Mouse (Mus musculus): ENCODE data around the gene Vasp. TPM values are rescaled to one million over a fixed set of nuclear protein-coding genes. Genes with fewer than 3 reads are reported as not detected.
A peak's percentile ranks its signal among the peaks of the same experiment; 100 is the strongest.

Vasp gene
- polyA plus RNA-seq, 1 experiment from 2014 or later = 42.4 TPM

DNA sequence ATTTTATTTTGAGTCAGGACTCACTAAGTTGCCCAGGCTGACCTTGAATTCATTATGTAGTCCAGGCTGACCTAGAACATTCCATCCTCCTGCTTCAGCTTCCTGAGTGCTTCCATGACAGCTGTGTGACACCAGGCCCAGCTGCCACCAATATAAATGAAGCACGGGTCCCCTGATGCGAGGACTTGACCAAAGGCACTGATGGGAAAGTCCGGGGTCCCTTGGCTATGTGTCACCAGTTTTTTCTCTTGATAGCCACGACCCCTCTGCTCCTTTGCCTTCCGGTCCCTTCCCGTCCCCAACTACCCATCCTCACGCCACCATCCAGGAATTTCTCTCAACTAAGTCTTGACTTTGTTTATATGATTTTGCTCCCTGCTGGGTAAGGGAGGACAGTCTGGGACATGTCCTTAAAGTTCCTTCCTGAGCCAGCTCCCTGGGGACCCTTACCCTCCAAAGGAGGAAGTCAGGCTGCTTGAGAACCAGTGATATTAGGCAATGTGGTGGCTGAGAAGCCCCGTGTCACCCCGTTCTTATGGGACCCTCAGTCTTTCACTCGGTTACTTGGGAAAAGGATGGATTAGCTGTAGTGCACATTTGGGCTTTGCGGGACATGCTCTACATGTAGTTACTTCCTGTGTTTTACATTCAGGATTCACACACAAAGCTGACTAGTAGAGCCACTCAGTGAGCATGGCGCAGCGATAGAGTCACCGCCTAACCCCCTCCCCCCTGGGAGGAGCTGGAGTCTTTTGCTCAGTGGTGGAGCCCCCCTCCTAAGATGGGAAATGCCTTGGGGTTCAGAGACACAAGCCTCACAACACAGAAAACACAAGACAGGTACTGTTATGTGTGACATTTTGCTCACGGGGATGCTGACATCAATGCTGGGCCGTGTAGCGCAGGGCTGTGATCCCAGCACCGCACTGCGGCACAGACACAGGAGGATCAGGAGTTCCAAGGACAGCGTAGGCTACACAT, 44.5 kb downstream of the Vasp start:
- Histone ChIP-seq H3K9ac (peak overlapping the region; percentile 61), H3K27me3 (no peaks in the 10 kb centered on the region), H3K27ac (peak overlapping the region; percentile 100), H3K4me1 (peaks cover 24% of the 10 kb centered on the region), H3K4me2 (peak overlapping the region; percentile 91), H3K4me3 (replicated peaks) (peak overlapping the region; percentile 64), H3K9me3 (no peaks in the 10 kb centered on the region), H3K36me3 (replicated peaks) (peaks cover 16% of the 10 kb centered on the region)
- WGBS = 21% methylated on average over 20 of the region's 20 CpGs
- ATAC-seq (ENCODE audit: low FRiP score) = peak; percentile 30

- no peak for ATAC-seq (ENCODE audit: low FRiP score)
- Histone ChIP-seq H3K27ac (no peak overlapping the region), H3K27me3 (no peaks in the 10 kb centered on the region), H3K9ac (no peak overlapping the region), H3K4me3 (replicated peaks) (no peak overlapping the region), H3K4me2 (no peak overlapping the region), H3K9me3 (no peaks in the 10 kb centered on the region), H3K4me1 (peaks cover 18% of the 10 kb centered on the region), H3K36me3 (replicated peaks) (peaks cover 4% of the 10 kb centered on the region; the same call in 1 of the 2 replicates)
- 86% methylated on average over 3 of the region's 4 CpGs for WGBS
These were observed 46.7 kb downstream of the Vasp start for GRCm38 (mm10) chr7:19224933-19225332.

DNA sequence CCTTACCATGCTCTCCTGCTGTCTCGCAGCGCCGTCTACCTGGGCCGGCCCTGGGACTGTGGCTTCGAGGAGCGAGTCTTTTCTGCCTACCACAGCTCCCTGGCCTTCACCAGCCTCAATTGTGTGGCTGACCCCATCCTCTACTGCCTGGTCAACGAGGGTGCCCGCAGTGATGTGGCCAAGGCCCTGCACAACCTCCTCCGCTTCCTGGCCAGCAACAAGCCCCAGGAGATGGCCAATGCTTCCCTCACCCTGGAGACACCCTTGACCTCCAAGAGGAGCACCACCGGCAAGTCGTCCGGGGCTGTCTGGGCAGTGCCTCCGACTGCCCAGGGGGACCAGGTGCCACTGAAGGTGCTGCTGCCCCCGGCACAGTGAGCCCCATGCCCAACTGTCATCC, 48.7 kb downstream of the Vasp start:
- no peak overlapping the region for H3K4me2 ChIP-seq
- ATAC-seq (ENCODE audit: low FRiP score) = no peak
- H3K9ac ChIP-seq = no peak overlapping the region
- H3K27ac ChIP-seq = no peak overlapping the region
- no peaks in the 10 kb centered on the region for H3K27me3 ChIP-seq
- no peak overlapping the region for H3K4me3 ChIP-seq (replicated peaks)
- no peaks in the 10 kb centered on the region for H3K9me3 ChIP-seq
- WGBS = 92% methylated on average over 14 of the region's 14 CpGs
- peaks cover 4% of the 10 kb centered on the region; the same call in 1 of the 2 replicates for H3K36me3 ChIP-seq (replicated peaks)
- H3K4me1 ChIP-seq = peaks cover 9% of the 10 kb centered on the region

GRCm38 (mm10) chr7:19222189-19222588, 49.4 kb downstream of the Vasp start:
- Histone ChIP-seq H3K27ac (no peak overlapping the region), H3K4me3 (replicated peaks) (no peak overlapping the region), H3K9me3 (no peaks in the 10 kb centered on the region), H3K36me3 (replicated peaks) (peaks cover 4% of the 10 kb centered on the region; the same call in 1 of the 2 replicates), H3K4me1 (peaks cover 7% of the 10 kb centered on the region), H3K4me2 (no peak overlapping the region), H3K27me3 (no peaks in the 10 kb centered on the region), H3K9ac (no peak overlapping the region)
- WGBS = 91% methylated on average over 16 of the region's 16 CpGs
- ATAC-seq (ENCODE audit: low FRiP score) = no peak

GRCm38 (mm10) chr7:19220061-19220460, 51.6 kb downstream of the Vasp start:
- Histone ChIP-seq H3K9ac (no peak overlapping the region), H3K27ac (no peak overlapping the region), H3K4me3 (replicated peaks) (no peak overlapping the region), H3K4me2 (no peak overlapping the region), H3K9me3 (no peaks in the 10 kb centered on the region), H3K36me3 (replicated peaks) (no peaks in the 10 kb centered on the region), H3K27me3 (peaks cover 15% of the 10 kb centered on the region; the same call in 1 of the 2 replicates), H3K4me1 (no peaks in the 10 kb centered on the region)
- WGBS = 75% methylated on average over 3 of the region's 3 CpGs
- ATAC-seq (ENCODE audit: low FRiP score) = no peak

DNA sequence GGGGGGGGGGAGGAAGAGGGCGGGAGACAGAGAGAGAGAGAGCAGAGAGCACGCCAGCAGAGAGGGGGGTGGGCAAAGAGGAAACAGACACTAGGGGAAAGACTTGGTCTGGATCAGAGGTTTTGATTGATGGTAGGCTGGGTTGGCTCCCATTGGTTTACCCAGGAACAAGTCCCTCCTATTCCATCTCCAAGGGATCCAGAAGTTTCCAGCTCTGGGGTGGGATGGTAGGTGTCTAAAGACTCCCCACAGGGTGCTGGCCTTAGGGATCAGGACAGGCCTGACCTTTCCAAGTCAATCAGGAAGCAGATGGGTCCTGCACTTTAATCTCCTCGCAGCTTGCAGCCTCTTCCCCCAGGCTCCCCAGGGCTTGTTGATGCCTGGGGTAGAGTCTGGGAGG, 53.7 kb downstream of the Vasp start:
- WGBS = 11% methylated on average over 2 of the region's 3 CpGs
- H3K36me3 ChIP-seq (replicated peaks) = no peaks in the 10 kb centered on the region
- H3K27ac ChIP-seq = no peak overlapping the region
- no peak overlapping the region for H3K4me3 ChIP-seq (replicated peaks)
- H3K9me3 ChIP-seq = no peaks in the 10 kb centered on the region
- no peaks in the 10 kb centered on the region for H3K4me1 ChIP-seq
- no peak overlapping the region for H3K4me2 ChIP-seq
- H3K27me3 ChIP-seq = peaks cover 25% of the 10 kb centered on the region
- no peak for ATAC-seq (ENCODE audit: low FRiP score)
- H3K9ac ChIP-seq = no peak overlapping the region

GRCm38 (mm10) chr7:19217492-19217891, 54.1 kb downstream of the Vasp start:
- Histone ChIP-seq H3K36me3 (replicated peaks) (no peaks in the 10 kb centered on the region), H3K9me3 (no peaks in the 10 kb centered on the region), H3K4me2 (no peak overlapping the region), H3K4me3 (replicated peaks) (no peak overlapping the region), H3K27me3 (peaks cover 29% of the 10 kb centered on the region), H3K9ac (no peak overlapping the region), H3K27ac (no peak overlapping the region), H3K4me1 (peaks cover 4% of the 10 kb centered on the region)
- ATAC-seq (ENCODE audit: low FRiP score) = no peak
- WGBS = 75% methylated on average over 5 of the region's 5 CpGs

DNA sequence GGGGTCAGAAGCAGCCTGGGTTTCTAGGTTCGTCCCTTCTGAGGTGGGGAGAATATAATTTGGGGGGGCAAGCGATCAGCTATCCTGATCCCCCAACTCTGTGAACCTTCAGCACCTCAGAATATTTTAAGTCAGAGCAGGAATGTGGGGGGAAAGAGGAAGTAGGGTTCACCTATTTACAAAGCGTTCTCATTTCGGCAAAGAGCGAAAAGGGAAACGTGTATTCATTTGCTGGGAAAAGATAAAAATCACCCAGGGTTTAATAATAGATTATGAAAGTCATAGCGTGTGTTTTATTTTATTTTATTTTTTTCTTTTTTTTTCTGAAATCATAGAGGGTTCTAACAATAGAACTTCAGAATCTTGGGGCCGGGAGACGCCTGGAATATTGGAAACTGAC, 56.7 kb downstream of the Vasp start:
- H3K4me1 ChIP-seq = peaks cover 11% of the 10 kb centered on the region
- 69% methylated on average over 9 of the region's 9 CpGs for WGBS
- no peaks in the 10 kb centered on the region for H3K36me3 ChIP-seq (replicated peaks)
- H3K4me3 ChIP-seq (replicated peaks) = no peak overlapping the region
- peaks cover 39% of the 10 kb centered on the region for H3K27me3 ChIP-seq
- no peak overlapping the region for H3K27ac ChIP-seq
- peaks cover 3% of the 10 kb centered on the region; the same call in 1 of the 2 replicates for H3K9me3 ChIP-seq
- no peak for ATAC-seq (ENCODE audit: low FRiP score)
- no peak overlapping the region for H3K4me2 ChIP-seq
- no peak overlapping the region for H3K9ac ChIP-seq

- Histone ChIP-seq H3K9me3 (peaks cover 4% of the 10 kb centered on the region; the same call in 1 of the 2 replicates), H3K27ac (no peak overlapping the region), H3K4me3 (replicated peaks) (no peak overlapping the region), H3K27me3 (peaks cover 39% of the 10 kb centered on the region), H3K4me2 (no peak overlapping the region), H3K36me3 (replicated peaks) (no peaks in the 10 kb centered on the region), H3K9ac (no peak overlapping the region), H3K4me1 (peaks cover 11% of the 10 kb centered on the region)
- 67% methylated on average over 7 of the region's 7 CpGs for WGBS
- ATAC-seq (ENCODE audit: low FRiP score) = no peak
These were observed 57.2 kb downstream of the Vasp start for GRCm38 (mm10) chr7:19214369-19214768.

DNA sequence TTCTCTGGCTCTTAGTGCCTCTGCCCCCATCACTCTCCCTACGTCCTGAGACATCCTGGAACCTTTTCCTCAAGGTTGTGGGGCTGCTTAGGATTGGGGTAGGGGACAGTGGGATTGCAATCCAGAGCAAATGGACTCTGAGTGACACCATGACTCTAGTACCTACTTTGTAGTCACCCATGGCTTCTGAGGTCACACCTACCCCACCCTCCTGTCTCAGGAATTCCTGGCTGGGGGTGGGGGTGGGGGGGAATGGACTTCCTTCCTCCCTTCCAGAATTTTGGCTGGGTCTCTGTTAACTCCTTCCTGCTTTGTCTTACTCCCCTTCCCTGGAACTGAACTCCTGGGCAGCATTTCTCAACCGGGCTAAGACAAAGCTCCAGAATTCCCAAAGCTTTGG, 58.2 kb downstream of the Vasp start:
- H3K4me3 ChIP-seq (replicated peaks) = no peak overlapping the region
- WGBS = 79% methylated on average over 2 of the region's 2 CpGs
- peaks cover 4% of the 10 kb centered on the region; the same call in 1 of the 2 replicates for H3K9me3 ChIP-seq
- H3K4me2 ChIP-seq = no peak overlapping the region
- H3K9ac ChIP-seq = no peak overlapping the region
- H3K27ac ChIP-seq = no peak overlapping the region
- H3K27me3 ChIP-seq = peaks cover 39% of the 10 kb centered on the region
- ATAC-seq (ENCODE audit: low FRiP score) = no peak
- peaks cover 11% of the 10 kb centered on the region for H3K4me1 ChIP-seq
- H3K36me3 ChIP-seq (replicated peaks) = no peaks in the 10 kb centered on the region

GRCm38 (mm10) chr7:19211996-19212755, 59.4 kb downstream of the Vasp start, which contains the start of gene Gpr4:
Gpr4 (plus strand) TSS chr7:19212538.
- no peak within 1 kb of the TSS for H3K27ac ChIP-seq
- WGBS = 2% methylated on average over 26 of the region's 30 CpGs

DNA sequence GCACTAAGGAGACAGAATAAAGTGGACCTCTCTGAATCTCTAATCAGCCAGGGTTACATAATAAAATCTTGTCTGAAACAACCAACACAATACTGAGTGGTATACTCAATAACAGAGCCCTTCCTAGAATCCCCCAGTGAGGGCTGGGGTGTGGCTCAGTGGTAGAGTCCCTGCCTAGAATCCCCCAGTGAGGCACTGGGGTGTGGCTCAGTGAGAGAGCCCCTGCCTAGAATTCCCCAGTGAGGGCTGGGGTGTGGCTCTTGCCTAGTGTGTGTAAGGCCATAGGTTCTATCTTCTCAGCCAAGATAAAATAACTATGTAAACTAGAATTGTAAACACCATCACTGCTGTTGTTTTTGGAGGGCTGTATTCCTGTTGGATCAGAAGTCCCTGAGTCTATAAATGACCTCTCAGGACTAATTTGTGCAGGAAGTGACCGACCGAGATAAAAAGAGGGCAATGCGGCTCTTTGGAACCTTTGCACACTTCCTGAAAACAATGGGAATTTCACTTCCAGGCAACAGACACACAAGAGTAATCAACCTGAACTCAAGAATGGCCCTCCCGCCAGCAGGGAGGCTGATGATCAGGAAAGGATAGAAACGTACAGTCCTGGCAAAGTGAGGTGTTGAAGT, 60.5 kb downstream of the Vasp start:
- H3K9me3 ChIP-seq = peaks cover 4% of the 10 kb centered on the region; the same call in 1 of the 2 replicates
- WGBS = 65% methylated on average over 5 of the region's 5 CpGs
- H3K4me3 ChIP-seq (replicated peaks) = no peak overlapping the region
- ATAC-seq (ENCODE audit: low FRiP score) = no peak
- no peak overlapping the region for H3K27ac ChIP-seq
- H3K36me3 ChIP-seq (replicated peaks) = no peaks in the 10 kb centered on the region
- H3K9ac ChIP-seq = no peak overlapping the region
- H3K4me2 ChIP-seq = no peak overlapping the region
- peaks cover 35% of the 10 kb centered on the region for H3K27me3 ChIP-seq
- H3K4me1 ChIP-seq = peaks cover 11% of the 10 kb centered on the region

More at GRCm38 (mm10) chr7:19211996-19212755, 59.4 kb downstream of the Vasp start, which contains the start of gene Gpr4:
- peak within 1 kb of the TSS; percentile 56 for H3K9ac ChIP-seq
- peak within 1 kb of the TSS; percentile 46 for H3K4me3 ChIP-seq (replicated peaks)
- peaks cover 4% of the 10 kb centered on the region; the same call in 1 of the 2 replicates for H3K9me3 ChIP-seq
- peak; percentile 73 for ATAC-seq (ENCODE audit: low FRiP score)
- peak within 1 kb of the TSS; percentile 72 for H3K4me2 ChIP-seq
- H3K4me1 ChIP-seq = peaks cover 11% of the 10 kb centered on the region
- no peaks in the 10 kb centered on the region for H3K36me3 ChIP-seq (replicated peaks)
- peaks cover 39% of the 10 kb centered on the region for H3K27me3 ChIP-seq
